Mouse (Mus musculus): ENCODE results near the gene Ppp1r21. TPM values are rescaled to one million over a fixed set of nuclear protein-coding genes. Genes with fewer than 3 reads are reported as not detected.

Gene Ppp1r21
- polyA plus RNA-seq, 1 experiment from 2014 or later: 17.4 TPM

GRCm38 (mm10) chr17:88498090-88498682 lies 31.7 kb upstream of the Ppp1r21 start:
- Histone ChIP-seq H3K4me1 (peaks cover 22% of the 10 kb centered on the region), H3K36me3 (replicated peaks) (peaks cover 4% of the 10 kb centered on the region), H3K27me3 (ENCODE audit: poor library complexity, severe bottlenecking) (no peaks in the 10 kb centered on the region), H3K9me3 (peaks cover 5% of the 10 kb centered on the region; the same call in 1 of the 2 replicates), H3K4me3 (no peak overlapping the region), H3K27ac (no peak overlapping the region)
- DNase-seq (ENCODE audit: extremely low spot score, low spot score): no peak
- 74% methylated on average over 5 of the region's 5 CpGs for WGBS

GRCm38 (mm10) chr17:88504056-88504455 lies 25.9 kb upstream of the Ppp1r21 start:
- Histone ChIP-seq H3K4me3 (no peak overlapping the region), H3K27me3 (ENCODE audit: poor library complexity, severe bottlenecking) (no peaks in the 10 kb centered on the region), H3K4me1 (peaks cover 16% of the 10 kb centered on the region), H3K9me3 (peaks cover 5% of the 10 kb centered on the region; the same call in 1 of the 2 replicates), H3K27ac (no peak overlapping the region), H3K36me3 (replicated peaks) (peaks cover 4% of the 10 kb centered on the region; the same call in 1 of the 2 replicates)
- DNase-seq (ENCODE audit: extremely low spot score, low spot score): no peak
- WGBS: 97% methylated on average over 13 of the region's 13 CpGs

GRCm38 (mm10) chr17:88505275-88505723 lies 24.6 kb upstream of the Ppp1r21 start:
- Histone ChIP-seq H3K27me3 (ENCODE audit: poor library complexity, severe bottlenecking) (no peaks in the 10 kb centered on the region), H3K27ac (peak overlapping the region; percentile 58), H3K9me3 (no peaks in the 10 kb centered on the region; the same call in 1 of the 2 replicates), H3K36me3 (replicated peaks) (no peaks in the 10 kb centered on the region), H3K4me1 (peaks cover 18% of the 10 kb centered on the region), H3K4me3 (no peak overlapping the region)
- WGBS: 32% methylated on average over 10 of the region's 10 CpGs
- DNase-seq (ENCODE audit: extremely low spot score, low spot score): no peak

- Histone ChIP-seq H3K27me3 (ENCODE audit: poor library complexity, severe bottlenecking) (no peaks in the 10 kb centered on the region), H3K9me3 (no peaks in the 10 kb centered on the region), H3K36me3 (replicated peaks) (no peaks in the 10 kb centered on the region), H3K27ac (peak overlapping the region; percentile 58; the same call in 1 of the 2 replicates), H3K4me1 (peaks cover 22% of the 10 kb centered on the region), H3K4me3 (no peak overlapping the region)
- no peak for DNase-seq (ENCODE audit: extremely low spot score, low spot score)
- 93% methylated on average over 15 of the region's 15 CpGs for WGBS
These were observed 24.0 kb upstream of the Ppp1r21 start for GRCm38 (mm10) chr17:88505941-88506340.

GRCm38 (mm10) chr17:88507376-88507775 lies 22.5 kb upstream of the Ppp1r21 start:
- DNase-seq (ENCODE audit: extremely low spot score, low spot score): no peak
- no peaks in the 10 kb centered on the region for H3K36me3 ChIP-seq (replicated peaks)
- peaks cover 25% of the 10 kb centered on the region for H3K4me1 ChIP-seq
- no peak overlapping the region for H3K4me3 ChIP-seq
- WGBS: 91% methylated on average over 10 of the region's 10 CpGs
- H3K9me3 ChIP-seq: no peaks in the 10 kb centered on the region
- no peaks in the 10 kb centered on the region for H3K27me3 ChIP-seq (ENCODE audit: poor library complexity, severe bottlenecking)
- no peak overlapping the region for H3K27ac ChIP-seq

GRCm38 (mm10) chr17:88508846-88509508 lies 20.9 kb upstream of the Ppp1r21 start:
- 32% methylated on average over 12 of the region's 12 CpGs for WGBS
- H3K4me1 ChIP-seq: peaks cover 25% of the 10 kb centered on the region
- no peak for DNase-seq (ENCODE audit: extremely low spot score, low spot score)

DNA sequence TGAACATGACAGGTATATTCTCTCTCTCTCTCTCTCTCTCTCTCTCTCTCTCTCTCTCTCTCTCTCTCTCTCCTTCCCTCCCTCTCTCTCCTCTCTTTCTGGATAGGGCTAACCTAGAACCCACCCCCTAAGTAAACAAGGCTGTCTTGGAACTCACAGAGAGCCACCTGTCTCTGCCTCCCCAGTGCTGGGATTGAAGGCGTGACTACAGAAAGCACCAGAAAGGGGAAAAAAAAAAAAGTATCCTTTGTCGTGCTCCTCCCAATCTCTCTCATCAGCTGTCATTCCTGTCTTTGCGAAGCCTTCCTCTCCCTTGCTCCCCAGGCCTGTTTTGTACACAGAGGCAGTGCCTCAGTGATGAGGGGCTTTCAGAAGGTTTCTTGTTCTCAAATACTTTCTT lies 19.9 kb upstream of the Ppp1r21 start:
- Histone ChIP-seq H3K9me3 (no peaks in the 10 kb centered on the region), H3K27ac (no peak overlapping the region), H3K36me3 (replicated peaks) (no peaks in the 10 kb centered on the region), H3K4me1 (peaks cover 24% of the 10 kb centered on the region), H3K4me3 (no peak overlapping the region), H3K27me3 (ENCODE audit: poor library complexity, severe bottlenecking) (no peaks in the 10 kb centered on the region)
- no peak for DNase-seq (ENCODE audit: extremely low spot score, low spot score)
- WGBS: 88% methylated on average over 3 of the region's 3 CpGs

More at GRCm38 (mm10) chr17:88508846-88509508, 20.9 kb upstream of the Ppp1r21 start:
- Histone ChIP-seq H3K27me3 (ENCODE audit: poor library complexity, severe bottlenecking) (no peaks in the 10 kb centered on the region), H3K9me3 (no peaks in the 10 kb centered on the region), H3K36me3 (replicated peaks) (no peaks in the 10 kb centered on the region), H3K4me3 (no peak overlapping the region), H3K27ac (peak overlapping the region; percentile 48; the same call in 1 of the 2 replicates)

GRCm38 (mm10) chr17:88511095-88511551 lies 18.8 kb upstream of the Ppp1r21 start:
- H3K27ac ChIP-seq: peak overlapping the region; percentile 79

DNA sequence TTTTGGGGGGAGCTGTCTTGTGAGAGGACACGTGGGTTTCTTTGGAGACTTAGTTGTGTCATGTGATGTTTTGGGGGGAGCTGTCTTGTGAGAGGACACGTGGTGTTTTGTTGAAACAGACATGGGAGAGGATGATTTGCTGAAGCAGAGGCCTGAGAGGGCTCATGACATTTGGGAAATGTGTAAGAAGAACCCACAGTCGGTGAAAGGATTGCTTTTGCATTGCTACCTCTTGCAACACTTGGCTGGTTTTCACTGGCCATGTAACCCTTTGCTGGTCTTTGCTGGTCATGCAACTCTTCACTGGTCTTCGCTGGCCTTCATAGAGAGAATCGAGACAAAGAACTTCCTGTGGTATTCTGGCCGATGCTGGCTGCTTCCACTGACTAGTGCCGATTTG lies 13.4 kb upstream of the Ppp1r21 start:
- 84% methylated on average over 7 of the region's 7 CpGs for WGBS

More at GRCm38 (mm10) chr17:88511095-88511551, 18.8 kb upstream of the Ppp1r21 start:
- Histone ChIP-seq H3K36me3 (replicated peaks) (no peaks in the 10 kb centered on the region), H3K27me3 (ENCODE audit: poor library complexity, severe bottlenecking) (no peaks in the 10 kb centered on the region), H3K9me3 (no peaks in the 10 kb centered on the region), H3K4me1 (peaks cover 15% of the 10 kb centered on the region), H3K4me3 (peak overlapping the region; percentile 32)
- 4% methylated on average over 10 of the region's 10 CpGs for WGBS
- DNase-seq (ENCODE audit: extremely low spot score, low spot score): peak; percentile 89

GRCm38 (mm10) chr17:88527781-88528180 lies 2.1 kb upstream of the Ppp1r21 start:
- Histone ChIP-seq H3K27me3 (ENCODE audit: poor library complexity, severe bottlenecking) (peaks cover 10% of the 10 kb centered on the region), H3K9me3 (no peaks in the 10 kb centered on the region), H3K36me3 (replicated peaks) (0 out of 2 replicates have a peak, but pooled peaks cover 2% of the 10 kb centered on the region), H3K27ac (no peak overlapping the region), H3K4me3 (no peak overlapping the region), H3K4me1 (peaks cover 16% of the 10 kb centered on the region)
- DNase-seq (ENCODE audit: extremely low spot score, low spot score): no peak
- WGBS: 60% methylated on average over 2 of the region's 2 CpGs

More for the DNA sequence above, 13.4 kb upstream of the Ppp1r21 start:
- H3K27ac ChIP-seq: no peak overlapping the region
- H3K4me3 ChIP-seq: no peak overlapping the region
- no peak for DNase-seq (ENCODE audit: extremely low spot score, low spot score)
- no peaks in the 10 kb centered on the region for H3K9me3 ChIP-seq
- H3K27me3 ChIP-seq (ENCODE audit: poor library complexity, severe bottlenecking): no peaks in the 10 kb centered on the region
- no peaks in the 10 kb centered on the region for H3K36me3 ChIP-seq (replicated peaks)
- H3K4me1 ChIP-seq: no peaks in the 10 kb centered on the region

- Histone ChIP-seq H3K36me3 (replicated peaks) (0 out of 2 replicates have a peak, but pooled peaks cover 2% of the 10 kb centered on the region), H3K4me3 (peak overlapping the region; percentile 73), H3K4me1 (peaks cover 16% of the 10 kb centered on the region), H3K27me3 (ENCODE audit: poor library complexity, severe bottlenecking) (peaks cover under 1% of the 10 kb centered on the region; the same call in 1 of the 2 replicates), H3K9me3 (no peaks in the 10 kb centered on the region), H3K27ac (peak overlapping the region; percentile 89)
- DNase-seq (ENCODE audit: extremely low spot score, low spot score): no peak
- WGBS: 1% methylated on average over 14 of the region's 14 CpGs
These were observed 310 bp downstream of the Ppp1r21 start for GRCm38 (mm10) chr17:88530236-88530619.

DNA sequence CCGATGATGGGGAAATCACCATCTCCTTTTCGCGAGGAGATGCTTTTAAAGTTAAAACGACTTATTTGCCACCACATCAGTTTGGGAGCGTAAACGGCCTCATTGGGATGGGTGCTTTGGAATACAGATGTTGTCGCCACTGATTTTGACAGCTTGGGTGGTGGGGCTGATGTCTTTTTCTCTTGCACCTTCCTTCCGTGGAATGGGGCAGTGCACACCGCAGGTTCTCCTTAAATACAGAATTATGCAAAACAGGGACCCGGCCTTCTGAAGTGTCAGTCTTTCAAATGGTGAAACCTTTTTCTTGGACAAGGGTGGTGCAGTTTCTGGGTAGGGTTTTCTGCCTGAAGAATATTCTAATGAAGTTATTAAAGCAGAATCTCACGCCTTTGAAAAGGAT lies 749 bp downstream of the Ppp1r21 start:
- Histone ChIP-seq H3K9me3 (no peaks in the 10 kb centered on the region), H3K27me3 (ENCODE audit: poor library complexity, severe bottlenecking) (no peaks in the 10 kb centered on the region), H3K4me3 (peak overlapping the region; percentile 73), H3K4me1 (peaks cover 16% of the 10 kb centered on the region), H3K27ac (peak overlapping the region; percentile 89), H3K36me3 (replicated peaks) (0 out of 2 replicates have a peak, but pooled peaks cover 2% of the 10 kb centered on the region)
- DNase-seq (ENCODE audit: extremely low spot score, low spot score): no peak
- 7% methylated on average over 11 of the region's 11 CpGs for WGBS

DNA sequence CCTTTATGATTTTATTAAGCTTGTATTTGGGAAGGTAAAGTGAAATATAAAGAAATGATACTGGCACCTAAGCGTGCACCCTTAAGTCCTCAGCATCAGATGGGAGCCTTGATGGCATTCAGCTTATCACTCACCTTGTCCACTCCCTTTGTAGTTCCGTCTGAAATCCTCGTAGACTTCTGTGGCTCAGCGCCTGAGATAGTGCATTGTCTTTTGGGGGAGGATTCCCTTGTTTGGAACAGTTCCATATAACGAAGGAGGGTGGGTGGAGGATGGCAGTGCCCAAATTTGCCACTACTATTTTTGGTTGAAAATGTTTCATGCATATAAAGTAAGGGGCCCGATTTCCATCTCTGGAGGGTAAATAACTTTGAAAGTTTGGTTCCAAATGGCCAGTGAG lies 1.3 kb downstream of the Ppp1r21 start:
- H3K27me3 ChIP-seq (ENCODE audit: poor library complexity, severe bottlenecking): no peaks in the 10 kb centered on the region
- H3K4me1 ChIP-seq: peaks cover 16% of the 10 kb centered on the region
- H3K27ac ChIP-seq: no peak overlapping the region
- H3K36me3 ChIP-seq (replicated peaks): 0 out of 2 replicates have a peak, but pooled peaks cover 2% of the 10 kb centered on the region
- no peak for DNase-seq (ENCODE audit: extremely low spot score, low spot score)
- peak overlapping the region; percentile 73; the same call in 1 of the 2 replicates for H3K4me3 ChIP-seq
- WGBS: 74% methylated on average over 6 of the region's 6 CpGs
- no peaks in the 10 kb centered on the region for H3K9me3 ChIP-seq
